Mouse (Mus musculus): ENCODE results near the gene Casp7.

The Casp7 gene

GRCm38 (mm10) chr19:56424606-56425395, 27.9 kb downstream of the Casp7 start:
- no peak for DNase-seq (ENCODE audit: low read depth, low spot score)

- DNase-seq (ENCODE audit: low read depth, low spot score) = no peak
Measured at GRCm38 (mm10) chr19:56425492-56425891, 28.6 kb downstream of the Casp7 start.

- peak; percentile 31 for DNase-seq (ENCODE audit: low read depth, low spot score)
Measured at GRCm38 (mm10) chr19:56430369-56430768, 33.4 kb downstream of the Casp7 start.

- no peak for DNase-seq (ENCODE audit: low read depth, low spot score)
Measured at GRCm38 (mm10) chr19:56432706-56433105, 35.8 kb downstream of the Casp7 start.

- DNase-seq (ENCODE audit: low read depth, low spot score) = no peak
Measured at GRCm38 (mm10) chr19:56433581-56433980, 36.7 kb downstream of the Casp7 start.

- DNase-seq (ENCODE audit: low read depth, low spot score) = no peak
Measured at GRCm38 (mm10) chr19:56436380-56436779, 39.5 kb downstream of the Casp7 start.

GRCm38 (mm10) chr19:56438357-56439071, 41.6 kb downstream of the Casp7 start:
- no peak for DNase-seq (ENCODE audit: low read depth, low spot score)

GRCm38 (mm10) chr19:56439072-56439434, 42.1 kb downstream of the Casp7 start:
- DNase-seq (ENCODE audit: low read depth, low spot score) = no peak

- no peak for DNase-seq (ENCODE audit: low read depth, low spot score)
Measured at GRCm38 (mm10) chr19:56443445-56443844, 46.5 kb downstream of the Casp7 start.

- no peak for DNase-seq (ENCODE audit: low read depth, low spot score)
Measured at GRCm38 (mm10) chr19:56448784-56449183, 51.9 kb downstream of the Casp7 start.

- no peak for DNase-seq (ENCODE audit: low read depth, low spot score)
Measured at GRCm38 (mm10) chr19:56449537-56449936, 52.6 kb downstream of the Casp7 start.

GRCm38 (mm10) chr19:56450892-56451291, 54.0 kb downstream of the Casp7 start:
- DNase-seq (ENCODE audit: low read depth, low spot score) = no peak

- DNase-seq (ENCODE audit: low read depth, low spot score) = no peak
Measured at GRCm38 (mm10) chr19:56451867-56452266, 54.9 kb downstream of the Casp7 start.

GRCm38 (mm10) chr19:56452421-56452820, 55.5 kb downstream of the Casp7 start:
- no peak for DNase-seq (ENCODE audit: low read depth, low spot score)

- DNase-seq (ENCODE audit: low read depth, low spot score) = no peak
Measured at GRCm38 (mm10) chr19:56454862-56455261, 57.9 kb downstream of the Casp7 start.

GRCm38 (mm10) chr19:56455369-56455768, 58.4 kb downstream of the Casp7 start:
- no peak for DNase-seq (ENCODE audit: low read depth, low spot score)

GRCm38 (mm10) chr19:56457569-56457968, 60.6 kb downstream of the Casp7 start:
- no peak for DNase-seq (ENCODE audit: low read depth, low spot score)

GRCm38 (mm10) chr19:56459154-56460050, 62.5 kb downstream of the Casp7 start:
- no peak for DNase-seq (ENCODE audit: low read depth, low spot score)

- no peak for DNase-seq (ENCODE audit: low read depth, low spot score)
Measured at GRCm38 (mm10) chr19:56460241-56460640, 63.3 kb downstream of the Casp7 start.

GRCm38 (mm10) chr19:56461522-56462101, 64.7 kb downstream of the Casp7 start, which contains the start of gene Plekhs1:
TSS of gene Plekhs1 (plus strand) at chr19:56461640.
- DNase-seq (ENCODE audit: low read depth, low spot score) = no peak

GRCm38 (mm10) chr19:56462786-56463185, 65.9 kb downstream of the Casp7 start:
- DNase-seq (ENCODE audit: low read depth, low spot score) = no peak

- no peak for DNase-seq (ENCODE audit: low read depth, low spot score)
Measured at GRCm38 (mm10) chr19:56466486-56466885, 69.6 kb downstream of the Casp7 start.
